Mouse (Mus musculus) heart, adult 8-10 months (tissue): ENCODE data around the gene Cdc20b. TPM values are rescaled to one million over a fixed set of nuclear protein-coding genes. Genes with fewer than 3 reads are reported as not detected.
A peak's percentile ranks its signal among the peaks of the same experiment; 100 is the strongest.
"Not testable (repeated sequence)": the region's sequence is repeated elsewhere in the genome, so short reads cannot be mapped to it uniquely, and the experiment has no call there.

Source experiments
- DNase-seq: peaks from one replicate; pipeline ENCODE4 v3.0.0; 2022; ENCODE audit warnings: low spot score
- total RNA-seq, 4 experiments: library from RNA; stranded (reverse); gene quantifications; 2 replicates each; pipeline ENCODE4 v1.2.4; 2022

Cdc20b gene
- total RNA-seq: not detected

- peak; percentile 14 for DNase-seq
Measured at GRCm38 (mm10) chr13:113034950-113035421, at the start of gene Cdc20b. Gene Cdc20b, plus strand, starts transcription at chr13:113035111.

- DNase-seq: no peak
Measured at GRCm38 (mm10) chr13:112985605-112986450, 49.1 kb upstream of the Cdc20b start.

- DNase-seq: no peak
Measured at GRCm38 (mm10) chr13:112986451-112986950, 48.4 kb upstream of the Cdc20b start.

GRCm38 (mm10) chr13:112987532-112987943 is 47.4 kb upstream of the Cdc20b start, which contains the start of gene Ccno:
Gene Ccno, plus strand, starts transcription at chr13:112987802.
- peak; percentile 88 for DNase-seq

GRCm38 (mm10) chr13:112987991-112988390 is 46.9 kb upstream of the Cdc20b start:
- DNase-seq: no peak

GRCm38 (mm10) chr13:112988866-112989265 is 46.0 kb upstream of the Cdc20b start:
- DNase-seq: no peak

- no peak for DNase-seq
Measured at GRCm38 (mm10) chr13:112989541-112989940, 45.4 kb upstream of the Cdc20b start.

- no peak for DNase-seq
Measured at GRCm38 (mm10) chr13:112990346-112990745, 44.6 kb upstream of the Cdc20b start.

GRCm38 (mm10) chr13:112993531-112994152 is 41.3 kb upstream of the Cdc20b start, which contains the start of gene Mcidas:
Gene Mcidas, plus strand, starts transcription at chr13:112993845.
- no peak for DNase-seq

GRCm38 (mm10) chr13:112994191-112994590 is 40.7 kb upstream of the Cdc20b start:
- no peak for DNase-seq

- DNase-seq: no peak
Measured at GRCm38 (mm10) chr13:112996407-112996806, 38.5 kb upstream of the Cdc20b start.

- DNase-seq: no peak
Measured at GRCm38 (mm10) chr13:112997369-112997768, 37.5 kb upstream of the Cdc20b start.

GRCm38 (mm10) chr13:112998427-112999201 is 36.3 kb upstream of the Cdc20b start:
- no peak for DNase-seq

- DNase-seq: no peak
Measured at GRCm38 (mm10) chr13:113000090-113000489, 34.8 kb upstream of the Cdc20b start.

- DNase-seq: no peak
Measured at GRCm38 (mm10) chr13:113000576-113001318, 34.2 kb upstream of the Cdc20b start.

- no peak for DNase-seq
Measured at GRCm38 (mm10) chr13:113012683-113013082, 22.2 kb upstream of the Cdc20b start.

GRCm38 (mm10) chr13:113013174-113013953 is 21.5 kb upstream of the Cdc20b start:
- not testable (repeated sequence) for DNase-seq

- DNase-seq: no peak
Measured at GRCm38 (mm10) chr13:113021521-113021920, 13.4 kb upstream of the Cdc20b start.

GRCm38 (mm10) chr13:113022467-113022866 is 12.4 kb upstream of the Cdc20b start:
- DNase-seq: no peak
